Mouse (Mus musculus) cerebellum, postnatal 14 days (tissue): ENCODE measurements around the gene Grm4.
"Not testable (repeated sequence)": the region's sequence is repeated elsewhere in the genome, so short reads cannot be mapped to it uniquely, and the experiment has no call there.

ENCODE experiments used
- DNase-seq, 2 experiments: peaks; one replicate each; pipeline ENCODE4 v3.0.0; 2021; ENCODE audit warnings: mixed read lengths in 2 of 2

The Grm4 gene

GRCm38 (mm10) chr17:27389221-27390000, 131.8 kb downstream of the Grm4 start:
- no peak for DNase-seq

GRCm38 (mm10) chr17:27386438-27386837, 134.8 kb downstream of the Grm4 start:
- peak; percentile 28 to 50 for DNase-seq

DNA sequence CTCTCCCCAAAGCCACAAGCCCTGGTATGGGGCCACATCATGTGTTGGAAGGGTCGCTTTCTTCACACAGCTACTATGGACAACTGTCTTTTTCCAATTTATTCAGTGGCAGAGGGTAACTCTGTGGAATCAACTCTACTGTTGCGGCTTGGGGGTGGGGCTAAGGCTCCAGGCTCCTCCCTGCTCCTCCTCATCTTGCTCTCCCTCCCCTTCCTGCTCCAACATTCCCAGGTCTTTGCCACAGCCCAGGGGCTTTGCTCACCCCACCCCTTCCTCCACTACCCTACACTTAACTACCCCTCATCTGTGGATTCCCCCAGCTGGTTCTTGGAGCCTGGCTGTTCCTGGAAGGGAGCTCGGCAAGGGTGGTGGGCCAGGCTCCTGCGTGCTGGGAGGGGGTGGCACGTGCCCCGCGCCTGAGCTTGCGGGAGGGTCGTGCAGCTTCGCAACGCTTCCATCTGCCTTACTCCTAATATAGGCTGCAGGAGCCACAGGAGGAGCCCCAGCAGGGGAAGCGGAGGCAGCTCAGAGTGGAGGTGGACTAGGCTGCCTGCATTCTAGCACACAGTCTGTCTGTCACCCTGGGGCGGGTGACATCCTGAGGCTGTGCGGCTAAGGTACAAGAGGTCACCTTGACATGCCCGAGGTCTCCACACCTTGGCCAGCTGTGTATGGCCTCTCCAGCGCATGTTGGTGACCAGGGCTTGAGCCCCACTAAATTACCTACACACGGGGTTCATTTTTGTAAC, 135.5 kb downstream of the Grm4 start:
- no peak for DNase-seq

DNA sequence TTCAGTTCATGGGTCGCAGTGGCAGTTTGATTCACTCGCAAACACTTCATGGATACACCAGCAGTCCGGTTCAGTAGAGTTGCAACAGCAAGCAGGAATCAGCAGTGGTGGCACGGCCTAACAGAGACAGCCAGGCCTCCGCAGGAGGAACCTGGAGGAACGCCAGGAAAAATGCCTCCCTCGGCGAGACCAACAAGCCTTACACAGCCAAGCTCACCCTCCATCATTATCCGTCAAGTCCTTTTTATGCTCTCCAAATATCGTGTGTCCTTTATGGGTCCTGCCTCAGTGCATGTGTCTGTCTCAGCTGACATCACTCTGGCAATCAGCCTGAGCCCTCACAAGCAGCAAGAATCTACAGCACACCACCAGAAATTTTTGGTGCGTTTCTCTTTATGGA, 138.3 kb downstream of the Grm4 start:
- DNase-seq: no peak

GRCm38 (mm10) chr17:27380911-27381459, 140.2 kb downstream of the Grm4 start:
- DNase-seq: not testable (repeated sequence)

DNA sequence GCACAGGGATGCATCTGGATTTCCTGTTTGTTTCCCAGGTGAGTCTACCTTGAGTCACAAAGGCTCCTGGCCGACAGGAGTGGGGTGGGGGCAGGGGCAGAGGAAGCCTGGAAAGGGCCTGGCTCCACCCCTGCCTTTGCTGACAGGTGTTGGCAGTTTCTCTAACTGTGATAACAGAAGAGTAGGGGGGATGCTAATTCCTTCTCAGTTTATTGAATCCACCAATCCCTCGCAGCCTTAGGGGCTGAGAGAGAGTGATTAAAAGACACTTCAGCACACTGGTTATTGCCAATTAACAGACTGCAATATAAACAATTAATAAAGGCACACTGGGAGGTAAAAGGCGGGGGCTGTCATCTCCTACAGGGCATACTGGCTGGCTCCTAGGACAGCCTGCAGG, 142.2 kb downstream of the Grm4 start:
- DNase-seq: no peak

DNA sequence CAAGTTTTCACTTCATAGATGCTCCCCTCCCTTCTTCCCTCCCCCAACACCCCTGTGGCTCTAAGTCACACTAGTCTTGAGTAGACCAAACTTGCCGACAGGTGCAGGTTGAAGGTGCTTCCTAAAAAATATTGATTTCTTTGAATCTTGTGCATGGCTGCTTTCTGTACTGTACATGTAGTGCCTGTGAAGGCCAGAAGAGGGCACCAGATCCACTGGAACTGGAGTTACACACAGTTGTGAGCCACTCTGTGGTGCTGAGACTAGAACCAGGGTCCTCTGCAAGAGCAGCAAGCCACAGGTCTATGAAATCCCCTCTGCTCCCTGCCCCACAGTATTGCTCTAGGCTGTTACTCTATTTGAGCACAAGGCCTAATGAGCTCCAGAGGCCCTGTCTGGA, 144.1 kb downstream of the Grm4 start:
- no peak for DNase-seq

DNA sequence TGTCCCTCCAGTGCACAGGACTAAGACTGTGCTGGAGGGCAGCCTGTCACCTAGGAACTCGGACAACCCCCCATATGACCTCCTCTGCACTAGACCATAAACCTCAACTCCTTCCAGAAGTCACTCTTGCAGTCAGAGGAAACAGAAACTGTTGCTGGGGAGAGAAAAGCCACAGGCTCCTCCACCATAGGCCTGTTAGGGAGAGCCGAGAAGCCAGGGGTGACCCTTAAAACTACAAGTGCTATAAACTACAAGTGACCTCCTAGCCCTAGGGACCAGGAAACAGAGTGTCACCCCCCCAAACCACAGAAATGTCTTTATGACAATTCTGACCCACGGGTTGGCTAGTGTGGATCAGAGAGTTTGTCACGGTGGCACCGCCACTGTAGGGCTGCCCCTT, 145.7 kb downstream of the Grm4 start:
- no peak for DNase-seq
